Mouse (Mus musculus) limb, embryonic 12.5 days (tissue): Measurements from ENCODE around the gene Gprc5c. TPM values are rescaled to one million over a fixed set of nuclear protein-coding genes. Genes with fewer than 3 reads are reported as not detected.

ENCODE experiments used
- ATAC-seq: fragments of 200-750 bp; cut with Nextera tagmentation; 2 replicates; pipeline ENCODE4 v1.8.0; 2017; ENCODE audit warnings: low read depth, moderate TSS enrichment; ENCODE audit not compliant: insufficient number of reproducible peaks, insufficient read depth, low FRiP score, low TSS enrichment
- H3K27ac ChIP-seq: fragments of 300-500 bp; sonication (generic); 2 replicates; pipeline ENCODE4 v1.5.1; 2016; ENCODE audit warnings: mild to moderate bottlenecking, moderate library complexity
- H3K27me3 ChIP-seq: fragments of 300-500 bp; sonication (generic); 2 replicates; pipeline ENCODE4 v1.6.1; 2016; ENCODE audit warnings: mild to moderate bottlenecking, moderate library complexity
- H3K36me3 ChIP-seq: fragments of 300-500 bp; sonication (generic); 2 replicates; pipeline ENCODE4 v1.6.1; 2016; ENCODE audit warnings: mild to moderate bottlenecking, moderate library complexity
- H3K4me1 ChIP-seq: fragments of 300-500 bp; sonication (generic); replicated peaks from 2 replicates; pipeline ENCODE4 v1.6.1; 2016
- H3K4me2 ChIP-seq: fragments of 300-500 bp; sonication (generic); 2 replicates; pipeline ENCODE4 v1.6.1; 2016; ENCODE audit warnings: mild to moderate bottlenecking, moderate library complexity
- H3K4me3 ChIP-seq: fragments of 300-500 bp; sonication (generic); replicated peaks from 2 replicates; pipeline ENCODE4 v1.5.1; 2016; ENCODE audit warnings: mild to moderate bottlenecking
- H3K9ac ChIP-seq: fragments of 300-500 bp; sonication (generic); replicated peaks from 2 replicates; pipeline ENCODE4 v1.6.1; 2016; ENCODE audit warnings: mild to moderate bottlenecking, moderate library complexity
- H3K9me3 ChIP-seq: fragments of 300-500 bp; sonication (generic); 2 replicates; pipeline ENCODE4 v1.6.1; 2016; ENCODE audit warnings: mild to moderate bottlenecking, moderate library complexity
- WGBS: fragments of 180-500 bp; shearing (Covaris S2); methylation state at CpG from one replicate; pipeline ENCODE4 v1.1.7; 2016; 5-methylcytosine and 5-hydroxymethylcytosine counted together
- polyA plus RNA-seq: library from polyadenylated mRNA; unstranded; fragments of >200 nt; fragmentation: Nextera tagmentation; extraction: Ambion mirVana; gene quantifications from 2 replicates; pipeline ENCODE4 v1.2.1, GENCODE M21; 2016

Gprc5c gene
- polyA plus RNA-seq, 1 experiment from 2014 or later: 50.7 TPM

DNA sequence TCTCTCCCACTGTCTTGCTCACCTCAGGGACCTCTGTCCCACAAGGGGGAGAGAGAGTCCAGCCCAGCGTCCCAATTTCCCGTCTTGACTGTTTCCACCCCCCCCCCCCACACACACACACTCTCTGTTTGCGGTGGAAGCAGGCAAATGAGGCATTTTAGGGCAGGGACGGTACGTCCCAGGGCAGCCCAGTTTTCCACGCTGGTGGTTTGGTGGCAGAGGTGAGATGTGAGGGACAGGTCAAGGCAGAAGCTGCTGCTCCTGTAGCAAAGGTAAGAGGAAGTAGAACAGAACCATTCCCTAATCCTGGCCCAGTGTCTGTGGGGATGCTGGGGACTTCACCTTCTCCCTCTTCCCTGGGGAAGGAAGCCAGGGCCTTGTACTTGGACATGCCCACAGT lies 3.6 kb downstream of the Gprc5c start:
- no peaks in the 10 kb centered on the region for H3K27me3 ChIP-seq
- H3K9ac ChIP-seq: no peak overlapping the region
- H3K4me1 ChIP-seq: peaks cover 33% of the 10 kb centered on the region
- H3K4me2 ChIP-seq: no peak overlapping the region
- 73% methylated on average over 6 of the region's 6 CpGs for WGBS
- H3K27ac ChIP-seq: no peak overlapping the region
- H3K36me3 ChIP-seq: peaks cover 15% of the 10 kb centered on the region; the same call in 1 of the 2 replicates
- no peak for ATAC-seq
- no peak overlapping the region for H3K4me3 ChIP-seq
- no peaks in the 10 kb centered on the region for H3K9me3 ChIP-seq

GRCm38 (mm10) chr11:114856125-114856524 lies 5.2 kb downstream of the Gprc5c start:
- Histone ChIP-seq H3K27me3 (no peaks in the 10 kb centered on the region), H3K27ac (no peak overlapping the region), H3K4me2 (no peak overlapping the region), H3K9ac (no peak overlapping the region), H3K4me1 (peaks cover 21% of the 10 kb centered on the region), H3K4me3 (no peak overlapping the region), H3K36me3 (peaks cover 15% of the 10 kb centered on the region; the same call in 1 of the 2 replicates), H3K9me3 (no peaks in the 10 kb centered on the region)
- WGBS: 85% methylated on average over 5 of the region's 5 CpGs
- no peak for ATAC-seq

DNA sequence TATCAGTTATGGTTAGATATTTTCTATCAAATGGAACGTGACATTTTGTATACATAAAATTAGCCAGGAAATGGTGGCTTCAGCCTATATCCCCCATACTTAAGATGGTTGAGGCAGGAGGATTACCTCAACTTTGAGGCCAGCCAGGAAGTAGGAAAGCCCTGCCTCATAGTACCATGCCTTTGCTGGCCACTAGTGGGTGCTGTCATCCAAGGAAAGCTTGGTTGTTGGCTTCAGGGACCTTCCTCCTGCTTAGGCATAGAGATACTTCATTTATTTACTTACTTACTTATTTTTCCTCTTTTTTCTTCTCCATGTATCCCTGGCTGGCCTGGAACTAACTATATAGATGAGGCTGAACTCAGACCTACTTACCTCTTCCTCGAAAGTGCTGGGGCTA lies 7.7 kb downstream of the Gprc5c start:
- 99% methylated on average over 2 of the region's 2 CpGs for WGBS
- no peaks in the 10 kb centered on the region for H3K27me3 ChIP-seq
- H3K9me3 ChIP-seq: no peaks in the 10 kb centered on the region
- ATAC-seq: no peak
- peaks cover 13% of the 10 kb centered on the region for H3K4me1 ChIP-seq
- no peak overlapping the region for H3K4me2 ChIP-seq
- H3K9ac ChIP-seq: no peak overlapping the region
- H3K36me3 ChIP-seq: peaks cover 30% of the 10 kb centered on the region
- H3K27ac ChIP-seq: no peak overlapping the region
- H3K4me3 ChIP-seq: no peak overlapping the region

DNA sequence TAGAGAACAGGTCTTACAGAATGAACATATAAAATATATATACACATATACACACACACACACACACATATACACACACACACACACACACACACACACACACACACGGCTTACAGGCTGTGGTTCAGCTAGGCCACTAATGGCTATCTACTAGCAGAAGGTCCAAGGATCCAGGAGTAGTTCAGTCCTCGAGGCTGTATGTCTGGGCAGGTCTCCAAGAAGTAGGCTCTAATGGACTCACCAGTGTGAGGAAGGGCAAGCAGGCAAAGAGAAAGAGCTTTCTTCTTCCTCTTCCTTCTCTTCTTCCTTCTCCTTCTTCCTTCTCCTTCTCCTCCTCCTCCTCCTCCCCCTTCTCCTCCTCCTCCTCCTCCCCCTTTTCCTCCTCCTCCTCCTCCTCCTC lies 10.1 kb downstream of the Gprc5c start:
- ATAC-seq: no peak
- 88% methylated on average over 2 of the region's 2 CpGs for WGBS
- H3K4me2 ChIP-seq: no peak overlapping the region
- no peak overlapping the region for H3K27ac ChIP-seq
- H3K4me1 ChIP-seq: peaks cover 3% of the 10 kb centered on the region
- H3K36me3 ChIP-seq: peaks cover 54% of the 10 kb centered on the region
- no peak overlapping the region for H3K4me3 ChIP-seq
- H3K9ac ChIP-seq: no peak overlapping the region
- H3K9me3 ChIP-seq: no peaks in the 10 kb centered on the region
- no peaks in the 10 kb centered on the region; the same call in 1 of the 2 replicates for H3K27me3 ChIP-seq

- Histone ChIP-seq H3K9me3 (no peaks in the 10 kb centered on the region), H3K9ac (no peak overlapping the region), H3K27ac (no peak overlapping the region), H3K27me3 (no peaks in the 10 kb centered on the region; the same call in 1 of the 2 replicates), H3K4me1 (peaks cover 18% of the 10 kb centered on the region), H3K4me3 (no peak overlapping the region), H3K4me2 (no peak overlapping the region), H3K36me3 (peaks cover 64% of the 10 kb centered on the region)
- ATAC-seq: no peak
- WGBS: 88% methylated on average over 3 of the region's 3 CpGs
These were observed 11.7 kb downstream of the Gprc5c start for GRCm38 (mm10) chr11:114862687-114863086.

DNA sequence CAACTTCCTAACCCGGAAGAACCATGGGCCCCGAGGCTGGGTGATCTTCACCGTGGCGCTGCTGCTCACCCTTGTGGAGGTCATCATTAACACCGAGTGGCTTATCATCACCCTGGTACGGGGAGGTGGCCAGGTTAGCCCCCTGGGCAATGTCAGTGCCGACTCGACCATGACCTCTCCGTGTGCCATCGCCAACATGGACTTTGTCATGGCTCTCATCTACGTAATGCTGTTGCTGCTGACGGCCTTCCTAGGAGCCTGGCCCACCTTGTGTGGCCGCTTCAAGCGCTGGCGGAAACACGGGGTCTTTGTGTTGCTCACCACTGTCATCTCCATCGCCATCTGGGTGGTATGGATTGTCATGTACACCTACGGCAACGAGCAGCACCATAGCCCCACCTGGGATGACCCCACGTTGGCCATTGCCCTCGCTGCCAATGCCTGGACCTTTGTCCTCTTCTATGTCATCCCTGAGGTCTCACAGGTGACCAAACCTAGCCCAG lies 13.0 kb downstream of the Gprc5c start:
- Histone ChIP-seq H3K9ac (no peak overlapping the region), H3K4me1 (peaks cover 18% of the 10 kb centered on the region), H3K36me3 (peaks cover 69% of the 10 kb centered on the region), H3K9me3 (no peaks in the 10 kb centered on the region), H3K4me3 (no peak overlapping the region), H3K27me3 (no peaks in the 10 kb centered on the region; the same call in 1 of the 2 replicates), H3K27ac (no peak overlapping the region), H3K4me2 (no peak overlapping the region)
- no peak for ATAC-seq
- WGBS: 93% methylated on average over 21 of the region's 21 CpGs

GRCm38 (mm10) chr11:114865999-114866398 lies 15.0 kb downstream of the Gprc5c start:
- 83% methylated on average over 5 of the region's 5 CpGs for WGBS
- Histone ChIP-seq H3K27me3 (no peaks in the 10 kb centered on the region; the same call in 1 of the 2 replicates), H3K4me3 (no peak overlapping the region), H3K9me3 (no peaks in the 10 kb centered on the region), H3K27ac (0 out of 2 replicates have a peak overlapping the region, but pooled peaks have one; percentile 23), H3K36me3 (peaks cover 88% of the 10 kb centered on the region), H3K4me2 (no peak overlapping the region), H3K9ac (no peak overlapping the region), H3K4me1 (peaks cover 18% of the 10 kb centered on the region)
- ATAC-seq: no peak

DNA sequence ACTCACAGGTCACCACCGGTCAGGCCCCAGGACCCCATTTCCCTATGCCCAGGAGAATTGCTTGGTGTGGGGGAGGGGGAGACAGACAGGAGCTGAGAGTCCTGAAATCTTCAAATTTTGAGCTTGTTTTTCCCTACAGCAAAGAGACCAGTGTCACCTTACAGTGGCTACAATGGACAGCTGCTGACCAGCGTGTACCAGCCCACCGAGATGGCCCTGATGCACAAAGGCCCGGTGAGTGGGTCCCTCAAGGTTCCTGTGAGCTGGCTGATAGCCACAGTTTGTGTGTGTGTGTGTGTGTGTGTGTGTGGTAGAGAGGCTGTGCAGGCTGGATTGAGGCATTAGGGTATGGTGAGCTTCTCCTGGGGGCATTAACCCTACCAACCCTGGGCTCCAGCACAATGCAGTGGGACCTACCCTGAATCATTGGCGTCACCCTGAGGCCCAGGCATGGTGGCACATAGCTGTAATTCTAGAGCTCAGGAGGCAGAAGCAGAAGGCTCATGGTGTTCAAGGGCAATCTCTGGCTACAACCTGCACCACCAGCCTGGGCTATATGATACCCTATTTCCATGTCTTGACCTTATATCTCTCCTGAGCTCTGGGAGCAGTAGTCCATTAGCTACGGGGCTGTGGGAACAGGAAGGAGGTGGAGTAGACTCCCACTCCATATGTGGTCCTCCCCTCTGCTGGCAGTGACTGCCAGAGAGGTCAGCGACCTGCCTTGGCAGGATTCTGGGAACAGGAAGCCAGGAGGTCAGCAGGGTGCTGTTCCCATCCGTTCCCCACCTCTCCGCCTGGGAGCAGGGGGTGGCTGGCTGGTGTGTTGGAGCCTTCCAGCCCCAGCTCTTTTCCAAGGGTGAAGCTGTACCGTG lies 15.8 kb downstream of the Gprc5c start:
- Histone ChIP-seq H3K4me1 (peaks cover 18% of the 10 kb centered on the region), H3K9ac (no peak overlapping the region), H3K9me3 (no peaks in the 10 kb centered on the region), H3K4me3 (no peak overlapping the region), H3K27me3 (no peaks in the 10 kb centered on the region; the same call in 1 of the 2 replicates), H3K36me3 (peaks cover 96% of the 10 kb centered on the region), H3K4me2 (no peak overlapping the region), H3K27ac (no peak overlapping the region)
- 41% methylated on average over 10 of the region's 10 CpGs for WGBS
- no peak; the same call in 1 of the 2 replicates for ATAC-seq

DNA sequence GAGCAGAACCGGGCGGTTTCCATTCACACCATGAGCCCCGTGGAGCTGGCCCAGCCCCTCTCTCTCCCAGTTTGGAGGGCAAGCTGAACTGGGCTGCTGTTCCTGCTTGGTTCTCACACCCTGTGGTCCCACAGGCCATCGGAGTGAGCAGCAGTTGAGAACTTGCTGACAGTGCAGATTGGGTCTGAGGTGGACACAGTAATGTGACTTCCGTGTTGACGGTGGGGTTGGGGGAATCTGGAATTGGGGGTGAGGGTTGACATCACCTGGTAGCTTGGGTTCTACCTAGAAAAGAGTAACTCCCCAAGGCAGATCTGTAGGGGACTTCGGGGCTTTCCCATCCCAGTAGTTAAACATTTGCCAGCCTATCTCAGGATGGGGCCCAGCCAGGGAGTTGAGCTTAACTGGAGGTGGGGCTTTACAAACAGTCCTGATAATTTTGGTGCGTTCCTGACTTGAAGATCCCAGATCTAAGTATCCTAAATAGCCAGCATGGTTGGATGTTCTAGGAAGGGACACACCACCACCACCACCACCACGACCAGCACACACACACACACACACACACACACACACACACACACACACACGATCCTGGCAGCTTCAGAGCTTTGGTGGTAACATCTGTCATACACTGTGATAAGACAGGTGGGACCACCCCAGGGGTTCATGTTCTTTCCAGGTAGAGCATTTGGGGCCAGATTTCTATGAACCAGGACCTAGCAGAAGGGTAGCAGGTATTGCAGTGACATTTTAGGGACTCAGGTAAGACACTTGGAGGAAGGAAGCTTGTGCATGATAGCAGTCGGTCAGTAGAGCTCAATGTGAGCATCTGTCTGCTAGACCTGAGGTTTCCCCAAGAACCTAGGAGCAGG lies 16.6 kb downstream of the Gprc5c start:
- no peak overlapping the region for H3K27ac ChIP-seq
- no peak overlapping the region for H3K4me2 ChIP-seq
- H3K36me3 ChIP-seq: peaks cover 98% of the 10 kb centered on the region
- no peak for ATAC-seq
- WGBS: 73% methylated on average over 11 of the region's 11 CpGs
- H3K9me3 ChIP-seq: no peaks in the 10 kb centered on the region
- H3K4me1 ChIP-seq: peaks cover 21% of the 10 kb centered on the region
- H3K4me3 ChIP-seq: no peak overlapping the region
- no peak overlapping the region for H3K9ac ChIP-seq
- no peaks in the 10 kb centered on the region; the same call in 1 of the 2 replicates for H3K27me3 ChIP-seq

DNA sequence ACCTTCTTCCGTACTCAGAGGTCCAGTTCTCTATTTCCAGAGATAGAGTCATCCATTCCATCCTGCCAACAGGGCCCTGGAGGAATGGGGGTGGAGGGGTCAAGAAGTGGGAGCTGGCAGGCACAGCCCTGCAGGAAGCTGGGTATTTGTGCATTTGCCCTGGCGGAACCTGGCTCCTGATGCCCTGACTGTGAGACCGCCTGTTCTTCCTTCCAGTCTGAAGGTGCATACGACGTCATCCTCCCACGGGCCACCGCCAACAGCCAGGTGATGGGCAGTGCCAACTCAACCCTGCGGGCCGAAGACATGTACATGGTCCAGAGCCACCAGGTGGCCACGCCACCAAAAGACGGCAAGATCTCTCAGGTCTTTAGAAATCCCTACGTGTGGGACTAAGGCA lies 17.3 kb downstream of the Gprc5c start:
- ATAC-seq: no peak
- no peak overlapping the region for H3K27ac ChIP-seq

GRCm38 (mm10) chr11:114869787-114870186 lies 18.8 kb downstream of the Gprc5c start:
- no peak overlapping the region for H3K4me3 ChIP-seq
- no peaks in the 10 kb centered on the region for H3K9me3 ChIP-seq
- no peaks in the 10 kb centered on the region for H3K27me3 ChIP-seq
- peaks cover 33% of the 10 kb centered on the region for H3K4me1 ChIP-seq
- peaks cover 83% of the 10 kb centered on the region for H3K36me3 ChIP-seq
- WGBS: 88% methylated on average over 1 of the region's 1 CpGs
- no peak overlapping the region for H3K9ac ChIP-seq
- H3K4me2 ChIP-seq: no peak overlapping the region
- H3K27ac ChIP-seq: no peak overlapping the region
- no peak for ATAC-seq

More for the DNA sequence above, 17.3 kb downstream of the Gprc5c start:
- H3K27me3 ChIP-seq: no peaks in the 10 kb centered on the region; the same call in 1 of the 2 replicates
- peaks cover 28% of the 10 kb centered on the region for H3K4me1 ChIP-seq
- no peak overlapping the region for H3K4me3 ChIP-seq
- no peak overlapping the region for H3K4me2 ChIP-seq
- H3K9me3 ChIP-seq: no peaks in the 10 kb centered on the region
- WGBS: 97% methylated on average over 12 of the region's 12 CpGs
- peaks cover 98% of the 10 kb centered on the region for H3K36me3 ChIP-seq
- no peak overlapping the region for H3K9ac ChIP-seq
